In genomic region chr9:108280071-108280828, GRCm38 (mm10) we compare ENCODE assay signal across 8 mouse cellular contexts. TPM values are rescaled to one million over a fixed set of nuclear protein-coding genes. Genes with fewer than 3 reads are reported as not detected.
DNase-seq lines count a peak whose midpoint lies in the region; ATAC-seq and TF ChIP-seq lines count a peak whose summit lies in the region.

No protein-coding gene starts in this region.

- no peaks in the 10 kb centered on the region for H3K27me3 ChIP-seq in kidney, postnatal 0 days (ENCODE audit: insufficient read depth, low read length)
- no peaks in the 10 kb centered on the region for H3K27me3 ChIP-seq in stomach, embryonic 14.5 days (ENCODE audit: control insufficient read depth, insufficient read depth, low read length)
- no peaks in the 10 kb centered on the region for H3K27me3 ChIP-seq in forebrain, embryonic 14.5 days (replicated peaks; ENCODE audit: control insufficient read depth, insufficient read depth, low read length)

- no peaks in the 10 kb centered on the region for H3K36me3 ChIP-seq in kidney, postnatal 0 days (ENCODE audit: insufficient read depth, low read length)
- H3K36me3 ChIP-seq in stomach, embryonic 14.5 days (ENCODE audit: control insufficient read depth, insufficient read depth, low read length), result no peaks in the 10 kb centered on the region
- H3K36me3 ChIP-seq in forebrain, embryonic 14.5 days (ENCODE audit: control insufficient read depth, insufficient read depth, low read length), result no peaks in the 10 kb centered on the region

- peak overlapping the region; percentile 72 for H3K27ac ChIP-seq in kidney, postnatal 0 days
- peak overlapping the region; percentile 36; the same call in 1 of the 2 replicates for H3K27ac ChIP-seq in stomach, embryonic 14.5 days (ENCODE audit: low read length)
- no peak overlapping the region for H3K27ac ChIP-seq in forebrain, embryonic 14.5 days (ENCODE audit: low read depth, low read length)

- peak; percentile 6; the same call in 1 of the 2 replicates for TF ChIP-seq CTCF in kidney, postnatal 0 days (IDR thresholded peaks at IDR 0.05; ENCODE audit: low read depth)

- H3K9me3 ChIP-seq in kidney, postnatal 0 days (replicated peaks; ENCODE audit: low read length), result no peaks in the 10 kb centered on the region
- H3K9me3 ChIP-seq in stomach, embryonic 14.5 days (ENCODE audit: control insufficient read depth, low read depth, low read length), result no peaks in the 10 kb centered on the region
- no peaks in the 10 kb centered on the region for H3K9me3 ChIP-seq in forebrain, embryonic 14.5 days (replicated peaks; ENCODE audit: control insufficient read depth, low read length)

- no peaks in the 10 kb centered on the region for H3K4me1 ChIP-seq in kidney, postnatal 0 days (replicated peaks; ENCODE audit: insufficient read depth, low read length)
- H3K4me1 ChIP-seq in stomach, embryonic 14.5 days (ENCODE audit: control insufficient read depth, insufficient read depth, low read length), result no peaks in the 10 kb centered on the region
- H3K4me1 ChIP-seq in forebrain, embryonic 14.5 days (ENCODE audit: control insufficient read depth, insufficient read depth, low read length), result no peaks in the 10 kb centered on the region

- no peak; the same call in 1 of the 2 replicates for ATAC-seq in kidney, postnatal 0 days (replicated peaks; ENCODE audit: low FRiP score, low read depth)
- peak; percentile 56; the same call in 1 of the 2 replicates for ATAC-seq in stomach, embryonic 14.5 days (ENCODE audit: insufficient number of reproducible peaks, insufficient read depth, low FRiP score, low read depth)
- no peak for ATAC-seq in forebrain, embryonic 14.5 days
- ATAC-seq in megakaryocyte progenitor cell, adult 5-6 weeks (replicated peaks; ENCODE audit: poor library complexity), result no peak

- H3K4me2 ChIP-seq in kidney, postnatal 0 days (ENCODE audit: low read length), result no peak overlapping the region
- H3K4me2 ChIP-seq in stomach, embryonic 14.5 days (replicated peaks; ENCODE audit: low read depth, low read length), result no peak overlapping the region
- H3K4me2 ChIP-seq in forebrain, embryonic 14.5 days (ENCODE audit: low read length), result no peak overlapping the region

- H3K9ac ChIP-seq in kidney, postnatal 0 days (ENCODE audit: low read depth, low read length), result no peak overlapping the region
- no peak overlapping the region for H3K9ac ChIP-seq in stomach, embryonic 14.5 days (replicated peaks; ENCODE audit: low read depth, low read length)
- H3K9ac ChIP-seq in forebrain, embryonic 14.5 days (ENCODE audit: low read length), result no peak overlapping the region

- WGBS in kidney, postnatal 0 days, result 33% methylated on average over 8 of the region's 8 CpGs
- WGBS in stomach, embryonic 14.5 days, result 32% methylated on average over 8 of the region's 8 CpGs
- WGBS in forebrain, embryonic 14.5 days, result 47% methylated on average over 8 of the region's 8 CpGs

- peak; percentile 76 for DNase-seq in urinary bladder, postnatal 14 days (ENCODE audit: low spot score)
- no peak for DNase-seq in urinary bladder, adult 2 months (ENCODE audit: low spot score)
- DNase-seq in heart, adult 8-10 months (ENCODE audit: low spot score), result peak; percentile 93
- peak; percentile 85 for DNase-seq in kidney, postnatal 0 days (ENCODE audit: low spot score)
- no peak for DNase-seq in forebrain, embryonic 14.5 days (ENCODE audit: low spot score)
- DNase-seq in thymus, postnatal 36 days, result no peak

- H3K4me3 ChIP-seq in kidney, postnatal 0 days (replicated peaks; ENCODE audit: low read depth, low read length), result no peak overlapping the region
- no peak overlapping the region for H3K4me3 ChIP-seq in stomach, embryonic 14.5 days (ENCODE audit: low read depth, low read length)
- H3K4me3 ChIP-seq in forebrain, embryonic 14.5 days (ENCODE audit: low read depth, low read length), result no peak overlapping the region

RNA-seq across cellular contexts. Expression of gene Nicn1, which starts 10.0 kb away (rescaled TPM):
- polyA plus RNA-seq in urinary bladder, adult 2 months (2012; rRNA removed), result 32.8 and 39.3 TPM in 2 replicates
- 10 to 100 TPM; 23.0 to 32.5 (median 28.5) TPM for total RNA-seq in heart, adult 8-10 months (2022)
- polyA plus RNA-seq in kidney, postnatal 0 days (2015; fragmentation: Nextera tagmentation; extraction: Ambion mirVana), result 30.1 and 34.5 TPM in 2 replicates
- 44.2 and 46.9 TPM in 2 replicates for polyA plus RNA-seq in stomach, embryonic 14.5 days (2014; fragmentation: Nextera tagmentation; extraction: Ambion mirVana)
- 113 and 126 TPM in 2 replicates for polyA plus RNA-seq in forebrain, embryonic 14.5 days (2014; fragmentation: Nextera tagmentation; extraction: Ambion mirVana)
- 9.0 and 10.5 TPM in 2 replicates for total RNA-seq in megakaryocyte progenitor cell, adult 5-6 weeks (2015)
- 3.2 and 4.7 TPM in 2 replicates for total RNA-seq in megakaryocyte progenitor cell, adult 5-6 weeks (2017)

RNA-seq across cellular contexts. Expression of gene Amt, which starts 16.4 kb away (rescaled TPM):
- 34.0 and 35.5 TPM in 2 replicates for polyA plus RNA-seq in urinary bladder, adult 2 months (2012; rRNA removed)
- 1 to 10 TPM; 3.8 to 6.5 (median 4.9) TPM for total RNA-seq in heart, adult 8-10 months (2022)
- 50.5 and 51.2 TPM in 2 replicates for polyA plus RNA-seq in kidney, postnatal 0 days (2015; fragmentation: Nextera tagmentation; extraction: Ambion mirVana)
- 21.3 and 27.4 TPM in 2 replicates for polyA plus RNA-seq in stomach, embryonic 14.5 days (2014; fragmentation: Nextera tagmentation; extraction: Ambion mirVana)
- polyA plus RNA-seq in forebrain, embryonic 14.5 days (2014; fragmentation: Nextera tagmentation; extraction: Ambion mirVana), result 13.2 and 13.4 TPM in 2 replicates
- total RNA-seq in megakaryocyte progenitor cell, adult 5-6 weeks (2015), result 0.37 and 0.85 TPM in 2 replicates
- 1.1 and 1.2 TPM in 2 replicates for total RNA-seq in megakaryocyte progenitor cell, adult 5-6 weeks (2017)

RNA-seq across cellular contexts. Expression of gene Dag1, which starts 16.5 kb away (rescaled TPM):
- polyA plus RNA-seq in urinary bladder, adult 2 months (2012; rRNA removed), result 38.3 and 71.9 TPM in 2 replicates
- 100 to 1,000 TPM; 291 to 330 (median 302) TPM for total RNA-seq in heart, adult 8-10 months (2022)
- 165 and 170 TPM in 2 replicates for polyA plus RNA-seq in kidney, postnatal 0 days (2015; fragmentation: Nextera tagmentation; extraction: Ambion mirVana)
- 79.9 and 82.1 TPM in 2 replicates for polyA plus RNA-seq in stomach, embryonic 14.5 days (2014; fragmentation: Nextera tagmentation; extraction: Ambion mirVana)
- polyA plus RNA-seq in forebrain, embryonic 14.5 days (2014; fragmentation: Nextera tagmentation; extraction: Ambion mirVana), result 42.0 and 49.6 TPM in 2 replicates
- total RNA-seq in megakaryocyte progenitor cell, adult 5-6 weeks (2015), result 16.1 and 16.5 TPM in 2 replicates
- total RNA-seq in megakaryocyte progenitor cell, adult 5-6 weeks (2017), result 3.8 and 4.7 TPM in 2 replicates

RNA-seq across cellular contexts. Expression of gene Rhoa, which starts 25.7 kb away (rescaled TPM):
- 304 and 339 TPM in 2 replicates for polyA plus RNA-seq in urinary bladder, adult 2 months (2012; rRNA removed)
- 100 to 1,000 TPM; 196 to 229 (median 224) TPM for total RNA-seq in heart, adult 8-10 months (2022)
- 448 and 489 TPM in 2 replicates for polyA plus RNA-seq in kidney, postnatal 0 days (2015; fragmentation: Nextera tagmentation; extraction: Ambion mirVana)
- 308 and 334 TPM in 2 replicates for polyA plus RNA-seq in stomach, embryonic 14.5 days (2014; fragmentation: Nextera tagmentation; extraction: Ambion mirVana)
- polyA plus RNA-seq in forebrain, embryonic 14.5 days (2014; fragmentation: Nextera tagmentation; extraction: Ambion mirVana), result 276 and 307 TPM in 2 replicates
- 261 and 298 TPM in 2 replicates for total RNA-seq in megakaryocyte progenitor cell, adult 5-6 weeks (2015)
- total RNA-seq in megakaryocyte progenitor cell, adult 5-6 weeks (2017), result 265 and 283 TPM in 2 replicates

RNA-seq across cellular contexts. Expression of gene Tcta, which starts 25.7 kb away (rescaled TPM):
- polyA plus RNA-seq in urinary bladder, adult 2 months (2012; rRNA removed), result 80.0 and 107 TPM in 2 replicates
- total RNA-seq in heart, adult 8-10 months (2022), result 10 to 100 TPM; 66.6 to 85.9 (median 81.5) TPM
- 47.5 and 49.0 TPM in 2 replicates for polyA plus RNA-seq in kidney, postnatal 0 days (2015; fragmentation: Nextera tagmentation; extraction: Ambion mirVana)
- 37.9 and 43.3 TPM in 2 replicates for polyA plus RNA-seq in stomach, embryonic 14.5 days (2014; fragmentation: Nextera tagmentation; extraction: Ambion mirVana)
- polyA plus RNA-seq in forebrain, embryonic 14.5 days (2014; fragmentation: Nextera tagmentation; extraction: Ambion mirVana), result 38.9 and 50.8 TPM in 2 replicates
- total RNA-seq in megakaryocyte progenitor cell, adult 5-6 weeks (2015), result 12.8 and 13.2 TPM in 2 replicates
- 4.1 and 8.7 TPM in 2 replicates for total RNA-seq in megakaryocyte progenitor cell, adult 5-6 weeks (2017)

Comparison
In these comparisons a context has a peak if more than half of its experiments do, and no peak if none do; other contexts are left out.
1. DNase-seq: peak in urinary bladder, postnatal 14 days (single experiment), heart, adult 8-10 months (single experiment) and kidney, postnatal 0 days (single experiment); none in urinary bladder, adult 2 months (single experiment), forebrain, embryonic 14.5 days (single experiment) and thymus, postnatal 36 days (0 of 2).